Mouse (Mus musculus) lung, postnatal 14 days (tissue): Measurements from ENCODE around the gene Id2.

Experiments
- DNase-seq: peaks from one replicate; pipeline ENCODE4 v3.0.0; 2021

Id2 gene

GRCm38 (mm10) chr12:25103911-25104310 lies 7.0 kb upstream of the Id2 start:
- no peak for DNase-seq

DNA sequence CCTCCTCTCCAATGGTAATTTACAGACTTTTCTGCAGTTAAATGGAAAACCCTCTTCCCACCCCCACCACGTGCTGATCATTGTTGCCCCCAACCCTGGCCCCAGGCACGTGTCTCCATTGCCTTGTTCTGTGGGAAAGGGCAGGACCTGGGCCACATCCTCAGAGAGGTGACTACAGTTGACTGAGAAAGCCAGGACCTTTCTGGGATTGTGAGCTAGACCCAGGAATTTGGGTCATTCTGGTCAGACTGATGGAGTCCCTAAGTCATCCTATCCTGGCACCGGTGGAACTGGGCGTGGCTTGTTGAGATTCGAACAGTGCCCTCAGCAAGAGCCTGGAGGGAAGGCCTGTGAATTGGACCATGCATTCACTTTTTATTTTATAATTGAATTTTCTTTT lies 4.4 kb upstream of the Id2 start:
- peak; percentile 18 for DNase-seq

DNA sequence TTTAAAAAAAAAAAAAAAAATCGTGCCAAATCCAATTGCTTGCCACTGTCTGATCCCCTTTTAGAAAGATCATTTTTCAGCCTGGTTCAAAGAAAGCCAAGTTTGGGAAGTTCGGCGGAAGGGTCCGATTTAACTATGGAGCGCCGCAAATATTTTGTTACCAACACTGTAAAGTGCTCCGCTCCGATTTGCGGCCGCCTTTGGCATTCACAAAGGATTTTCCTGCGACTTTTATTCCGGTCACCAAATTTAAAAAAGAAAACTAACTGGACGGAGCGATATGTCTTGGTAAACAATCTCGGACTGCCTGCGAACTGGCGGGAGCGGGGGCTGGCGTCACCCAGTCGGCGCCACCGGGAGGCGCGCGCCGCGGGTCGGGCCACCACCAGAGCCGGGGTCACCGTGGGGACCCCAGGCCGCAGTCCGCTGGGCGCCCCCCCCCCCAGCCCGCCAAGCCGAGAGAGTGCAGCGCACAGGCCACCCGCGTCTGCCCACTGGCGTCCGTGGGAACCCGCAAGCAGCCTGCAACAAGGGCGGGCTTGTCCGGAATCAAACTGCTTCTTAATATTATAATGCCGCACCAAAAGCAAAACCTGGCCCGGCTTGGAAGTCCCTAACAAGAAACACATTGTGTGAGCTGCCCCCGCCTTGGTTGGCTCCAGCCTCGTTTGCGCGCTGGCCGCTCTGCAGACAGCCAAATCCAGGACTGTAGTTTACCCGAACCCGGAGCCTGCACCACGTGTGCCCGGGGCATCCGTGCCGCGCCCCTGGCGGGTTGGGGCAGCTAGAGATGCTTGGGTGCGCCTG lies 3.7 kb upstream of the Id2 start:
- peak; percentile 60 for DNase-seq

GRCm38 (mm10) chr12:25099563-25100408 lies 2.8 kb upstream of the Id2 start:
- peak; percentile 44 for DNase-seq

GRCm38 (mm10) chr12:25099313-25099562 lies 2.3 kb upstream of the Id2 start:
- peak; percentile 52 for DNase-seq

- peak; percentile 94 for DNase-seq
Measured at GRCm38 (mm10) chr12:25098561-25099312, 1.8 kb upstream of the Id2 start.

DNA sequence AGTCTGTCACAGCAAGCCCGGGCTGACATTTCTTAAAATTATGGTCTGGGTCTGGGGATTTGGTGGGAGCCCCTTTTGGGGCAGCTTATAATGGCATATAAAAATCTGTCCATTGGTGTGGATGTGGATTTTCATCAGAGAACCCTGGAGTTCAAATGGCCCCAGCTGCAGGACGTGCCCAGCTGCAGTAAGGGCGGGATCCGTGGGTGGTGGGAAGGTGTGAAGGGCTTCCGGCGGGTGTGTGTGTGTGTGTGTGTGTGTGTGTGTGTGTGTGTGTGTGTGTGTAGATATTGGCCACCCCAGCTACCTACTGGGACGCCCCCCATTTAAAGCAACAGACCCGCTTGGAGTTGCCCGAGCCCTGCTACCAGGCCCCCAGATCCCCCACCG lies 1.2 kb upstream of the Id2 start:
- DNase-seq, result no peak

- DNase-seq, result peak; percentile 26
Measured at GRCm38 (mm10) chr12:25097210-25098160, 545 bp upstream of the Id2 start.

DNA sequence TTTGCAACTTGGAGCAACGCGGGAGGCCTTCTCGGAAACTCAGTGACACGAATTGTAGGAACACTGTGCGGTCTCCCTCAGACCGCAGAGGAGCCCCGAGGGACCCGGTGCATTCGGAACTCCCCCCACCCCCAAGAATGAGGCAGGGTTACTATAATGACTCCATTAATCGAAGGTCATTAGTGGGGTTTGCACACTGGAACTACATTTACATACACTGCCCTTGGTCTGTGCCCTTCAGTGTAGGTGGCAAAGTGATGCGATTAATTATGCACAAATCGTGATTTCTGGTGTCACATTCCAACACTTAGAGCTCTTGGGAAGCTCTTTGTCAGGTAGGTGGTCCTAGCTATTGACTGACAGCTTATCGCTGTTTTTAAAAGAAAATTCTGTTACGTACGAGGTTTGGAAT lies 294 bp downstream of the Id2 start:
- DNase-seq, result no peak

DNA sequence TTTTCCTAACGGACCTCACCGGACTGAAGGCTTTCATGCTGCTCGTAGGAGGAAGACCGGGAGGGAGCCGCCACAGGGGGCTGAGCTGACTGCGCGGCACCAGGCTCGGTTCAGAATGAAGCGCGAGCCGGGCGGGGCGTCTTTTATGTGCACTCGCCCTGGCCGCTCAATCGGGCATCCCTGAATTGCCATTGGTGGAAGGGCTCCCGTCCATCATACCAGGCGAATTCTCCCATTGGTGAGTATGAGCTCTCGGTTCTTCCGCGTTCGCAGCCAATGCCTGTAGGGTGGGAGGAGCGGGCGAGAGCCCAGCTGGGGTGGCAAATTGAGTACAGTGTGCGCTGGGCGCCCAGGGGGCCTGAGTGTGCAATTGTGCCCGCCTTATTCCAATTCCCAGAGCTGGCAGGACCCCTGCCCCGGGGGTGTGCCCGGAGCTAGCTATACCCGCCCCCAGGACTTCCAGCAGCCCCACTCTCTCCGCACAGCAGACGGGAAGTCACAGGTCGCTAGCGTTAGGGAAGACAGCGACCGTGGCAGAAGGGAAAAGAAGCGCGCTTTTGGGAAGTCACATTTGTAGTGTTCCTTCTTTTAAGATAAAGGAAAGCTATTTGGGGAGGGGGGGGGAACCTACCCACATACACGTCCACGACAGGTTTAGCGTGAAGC lies 833 bp downstream of the Id2 start:
- peak; percentile 97 for DNase-seq

DNA sequence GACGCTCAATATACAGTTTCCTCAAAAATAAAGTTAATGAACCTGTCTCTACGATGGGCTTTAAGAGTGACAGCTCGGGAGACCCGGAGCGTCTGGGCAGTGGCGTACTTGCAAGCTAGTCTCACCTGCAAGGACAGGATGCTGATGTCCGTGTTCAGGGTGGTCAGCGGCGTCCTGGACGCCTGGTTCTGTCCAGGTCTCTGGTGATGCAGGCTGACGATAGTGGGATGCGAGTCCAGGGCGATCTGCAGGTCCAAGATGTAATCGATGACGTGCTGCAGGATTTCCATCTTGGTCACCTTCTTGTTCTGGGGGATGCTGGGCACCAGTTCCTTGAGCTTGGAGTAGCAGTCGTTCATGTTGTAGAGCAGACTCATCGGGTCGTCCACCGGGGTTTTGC lies 1.4 kb downstream of the Id2 start:
- no peak for DNase-seq

DNA sequence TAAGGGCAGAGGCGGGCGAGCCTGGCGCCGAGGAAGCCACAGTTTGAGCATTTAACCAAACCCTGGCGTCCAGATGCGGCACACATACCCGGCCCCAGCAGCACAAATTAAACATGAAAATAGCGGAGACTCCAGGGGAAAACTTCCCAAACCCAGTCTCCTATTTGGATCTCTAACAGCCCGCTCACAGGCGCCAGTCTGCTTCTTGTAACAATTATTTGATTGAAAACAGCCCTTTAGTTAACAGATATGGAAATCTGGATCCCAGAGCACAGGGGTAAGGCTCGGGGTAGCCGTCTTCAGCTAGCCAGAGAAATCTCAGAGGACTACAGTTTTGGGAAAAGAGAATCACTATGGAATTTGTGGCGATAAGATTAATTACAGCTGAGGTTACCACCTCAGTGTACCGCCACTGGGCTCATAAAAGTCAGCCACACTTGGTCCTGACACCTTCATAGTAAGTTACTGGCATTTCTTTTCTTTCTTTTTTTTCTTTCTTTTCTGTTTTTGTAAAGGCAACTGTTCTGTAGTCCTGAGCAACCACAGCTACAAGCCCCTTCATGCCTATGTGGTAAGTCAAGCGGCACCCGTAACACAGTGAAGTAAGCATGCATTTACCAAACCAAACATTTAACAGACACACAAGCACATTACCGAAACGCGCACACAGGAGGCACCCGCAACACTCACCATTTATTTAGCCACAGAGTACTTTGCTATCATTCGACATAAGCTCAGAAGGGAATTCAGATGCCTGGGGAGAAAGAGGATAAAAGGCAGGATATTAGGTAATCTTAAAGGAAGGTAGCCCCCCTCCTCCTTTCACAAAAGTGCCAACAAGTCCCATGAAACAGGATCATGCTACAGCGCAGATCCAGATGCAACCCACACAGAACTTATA lies 2.1 kb downstream of the Id2 start:
- peak; percentile 36 for DNase-seq

GRCm38 (mm10) chr12:25093241-25093774 lies 3.6 kb downstream of the Id2 start:
- DNase-seq, result no peak

DNA sequence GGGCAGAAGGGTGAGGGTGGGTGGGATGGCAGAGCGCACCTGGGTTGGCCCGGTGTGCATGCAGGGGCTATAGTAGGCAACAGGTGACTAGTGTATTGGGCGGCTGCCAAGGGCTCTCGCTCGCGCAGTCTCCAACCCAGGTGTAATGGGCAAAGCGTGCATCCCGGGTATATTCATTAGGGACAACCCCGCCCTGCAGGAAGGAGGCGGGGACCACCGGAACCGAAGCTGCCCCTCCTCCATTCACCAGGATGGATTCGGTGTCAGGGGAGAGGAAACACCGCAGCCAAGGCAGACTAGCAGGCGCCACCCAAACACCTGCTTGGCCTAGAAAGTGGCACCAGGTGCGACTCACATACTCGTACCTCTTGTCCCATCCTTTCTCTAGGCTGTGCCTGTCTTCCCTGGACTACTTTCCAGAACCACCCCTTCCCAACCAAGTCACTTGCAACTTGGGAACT lies 4.2 kb downstream of the Id2 start:
- peak; percentile 51 for DNase-seq

DNA sequence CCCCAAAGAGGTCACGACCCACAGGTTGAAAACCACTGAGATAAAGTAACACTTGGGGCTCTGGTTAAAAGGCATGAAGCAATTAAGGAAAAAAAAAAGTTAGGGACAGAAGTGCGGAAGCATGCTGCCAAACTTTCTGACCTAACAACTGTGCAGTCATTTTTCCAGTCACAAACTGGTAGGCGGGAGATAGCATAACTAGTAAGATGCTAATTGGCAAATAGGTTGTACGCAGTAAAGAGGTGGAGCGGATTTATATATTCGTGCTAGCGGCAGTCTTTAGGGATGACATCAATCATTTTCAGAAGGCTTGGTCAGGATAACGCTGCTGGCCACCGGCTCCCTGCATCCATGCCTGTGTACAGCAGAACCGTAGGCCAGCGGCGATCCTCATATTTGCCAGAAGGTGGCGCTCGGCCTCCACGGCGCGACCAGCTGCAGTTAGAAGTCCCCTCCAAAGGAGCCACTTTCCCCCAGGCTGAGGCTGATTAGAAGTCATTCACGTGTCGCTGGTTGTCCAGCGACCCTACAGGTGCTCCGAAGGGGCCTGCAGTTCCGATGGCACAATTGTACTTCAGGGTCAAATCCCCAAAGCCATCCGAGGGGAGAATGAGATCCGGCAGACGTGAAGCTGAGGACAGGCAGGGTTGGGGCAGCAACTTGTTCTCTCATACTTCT lies 4.8 kb downstream of the Id2 start:
- DNase-seq, result peak; percentile 90

DNA sequence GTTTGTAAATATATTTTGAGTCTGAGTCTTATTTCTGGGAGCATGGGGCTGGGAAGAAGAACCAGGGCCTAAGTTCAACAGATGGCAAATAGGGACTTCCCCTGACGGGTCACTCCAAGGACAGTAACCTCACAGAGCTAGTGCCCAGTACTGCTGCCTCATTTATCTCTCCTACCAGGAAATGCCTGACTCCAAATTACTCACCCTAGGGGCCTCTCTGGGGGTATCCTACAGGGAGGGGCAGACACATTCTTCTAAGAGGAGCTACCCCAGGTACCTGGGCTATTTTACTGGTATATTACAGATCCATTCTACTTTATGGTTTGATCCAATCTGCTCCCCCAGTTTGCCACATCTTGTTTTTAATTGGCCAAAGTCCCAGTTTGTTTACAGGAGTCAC lies 7.5 kb downstream of the Id2 start:
- no peak for DNase-seq

- DNase-seq, result no peak
Measured at GRCm38 (mm10) chr12:25086966-25087365, 10.0 kb downstream of the Id2 start.

DNA sequence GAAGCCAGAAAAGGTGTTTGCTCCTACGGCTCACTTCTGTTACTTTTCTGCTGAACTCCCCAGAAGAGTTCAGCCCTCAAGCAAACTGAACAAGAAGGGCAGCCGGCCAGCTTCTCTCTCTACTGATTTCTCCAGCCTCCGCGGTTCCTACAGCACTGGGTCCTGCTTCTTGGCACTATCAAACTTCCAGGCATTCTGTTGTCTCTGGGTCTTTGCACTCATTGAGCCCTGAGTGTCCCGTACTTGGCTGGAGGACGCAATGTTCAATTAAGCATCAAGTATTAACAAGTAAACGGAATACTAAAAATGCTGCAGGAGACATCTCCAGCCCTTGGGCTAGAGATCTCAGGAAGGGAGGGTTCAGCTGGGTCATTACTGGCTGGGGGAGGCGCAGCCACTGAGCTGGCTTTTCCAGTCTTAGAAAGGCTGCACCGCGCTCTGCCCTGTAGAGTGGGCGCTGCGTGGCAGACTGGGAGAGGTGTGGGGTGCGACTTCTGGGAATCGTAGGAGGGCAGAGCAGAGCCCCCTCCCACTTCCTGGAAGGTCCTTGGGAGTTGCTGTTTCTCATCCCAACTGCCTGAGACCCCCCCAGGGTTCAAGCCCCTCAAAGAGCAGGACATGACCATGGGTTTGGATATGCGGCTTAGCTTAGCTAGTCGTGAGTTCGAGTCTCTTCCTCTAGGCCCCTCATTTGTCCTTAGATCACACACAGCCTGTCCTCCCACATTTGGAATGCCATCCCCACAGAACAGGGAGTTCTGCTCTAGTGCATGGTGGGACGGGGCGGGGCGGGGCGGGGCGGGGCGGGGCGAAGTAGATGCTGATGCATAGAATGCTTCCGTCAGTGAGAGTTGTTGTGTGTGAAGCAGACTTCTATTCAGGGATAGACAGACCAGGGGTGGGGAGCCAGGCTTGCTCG lies 13.4 kb downstream of the Id2 start:
- DNase-seq, result no peak

DNA sequence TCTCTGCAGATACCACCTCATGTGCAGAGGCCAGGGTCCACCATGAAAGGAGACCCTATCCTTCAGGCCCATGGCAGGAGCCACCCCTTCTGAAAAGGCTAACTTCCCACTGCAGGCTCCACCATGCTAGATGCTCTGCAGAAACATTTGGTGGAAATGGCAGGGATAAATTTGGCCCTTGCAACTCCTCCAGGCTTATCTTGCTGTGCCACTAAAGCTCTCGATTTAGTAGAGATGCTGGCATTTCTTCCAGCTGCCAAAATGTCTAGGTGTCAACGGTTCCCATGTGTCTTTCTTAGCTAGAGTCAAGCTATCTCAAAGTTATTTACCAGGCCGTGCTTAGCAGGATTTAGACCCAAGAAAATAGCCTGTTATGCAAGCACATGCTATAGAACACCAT lies 22.6 kb downstream of the Id2 start:
- no peak for DNase-seq
